Mouse (Mus musculus) neural tube, embryonic 10.5 days (tissue): Measurements from ENCODE around the gene Abhd10.

ENCODE experiments used
- DNase-seq: peaks from one replicate; pipeline ENCODE4 v3.0.0-alpha.2; 2017; ENCODE audit warnings: low spot score; ENCODE audit errors: extremely low spot score

The Abhd10 gene

GRCm38 (mm10) chr16:45729163-45729562 lies 13.6 kb downstream of the Abhd10 start:
- DNase-seq: no peak

- DNase-seq: peak; percentile 78
These were observed 18.0 kb downstream of the Abhd10 start for GRCm38 (mm10) chr16:45724742-45725102.

- peak; percentile 80 for DNase-seq
These were observed 18.6 kb downstream of the Abhd10 start, which contains the start of gene Tagln3 for GRCm38 (mm10) chr16:45724061-45724741. Gene Tagln3, minus strand, starts transcription at chr16:45724608.

- DNase-seq: no peak
These were observed 19.4 kb downstream of the Abhd10 start for GRCm38 (mm10) chr16:45723172-45723901.

GRCm38 (mm10) chr16:45722460-45722951 lies 20.2 kb downstream of the Abhd10 start:
- no peak for DNase-seq

- DNase-seq: no peak
These were observed 22.6 kb downstream of the Abhd10 start for GRCm38 (mm10) chr16:45720022-45720630.

- DNase-seq: no peak
These were observed 24.5 kb downstream of the Abhd10 start for GRCm38 (mm10) chr16:45718296-45718695.

GRCm38 (mm10) chr16:45714489-45715150 lies 28.1 kb downstream of the Abhd10 start:
- no peak for DNase-seq

- no peak for DNase-seq
These were observed 28.9 kb downstream of the Abhd10 start for GRCm38 (mm10) chr16:45713878-45714277.

GRCm38 (mm10) chr16:45713261-45713660 lies 29.5 kb downstream of the Abhd10 start:
- no peak for DNase-seq

- no peak for DNase-seq
These were observed 31.5 kb downstream of the Abhd10 start for GRCm38 (mm10) chr16:45711263-45711662.

GRCm38 (mm10) chr16:45699301-45699700 lies 43.5 kb downstream of the Abhd10 start:
- DNase-seq: no peak

GRCm38 (mm10) chr16:45697996-45698395 lies 44.8 kb downstream of the Abhd10 start:
- DNase-seq: no peak

GRCm38 (mm10) chr16:45695445-45696160 lies 47.2 kb downstream of the Abhd10 start:
- DNase-seq: no peak

- DNase-seq: no peak
These were observed 49.2 kb downstream of the Abhd10 start, which contains the start of gene Tmprss7 for GRCm38 (mm10) chr16:45693558-45693957. Gene Tmprss7, minus strand, starts transcription at chr16:45693658.

GRCm38 (mm10) chr16:45692851-45693250 lies 49.9 kb downstream of the Abhd10 start:
- no peak for DNase-seq

GRCm38 (mm10) chr16:45690178-45690577 lies 52.6 kb downstream of the Abhd10 start:
- DNase-seq: no peak

GRCm38 (mm10) chr16:45686833-45687232 lies 55.9 kb downstream of the Abhd10 start:
- no peak for DNase-seq

- DNase-seq: no peak
These were observed 57.5 kb downstream of the Abhd10 start for GRCm38 (mm10) chr16:45685295-45685694.

GRCm38 (mm10) chr16:45684815-45685214 lies 57.9 kb downstream of the Abhd10 start:
- peak; percentile 68 for DNase-seq
